Comparison of ENCODE assay signal across 8 mouse cellular contexts in genomic region chr13:63564626-63565319, GRCm38 (mm10). TPM values are rescaled to one million over a fixed set of nuclear protein-coding genes. Genes with fewer than 3 reads are reported as not detected.
A peak's percentile ranks its signal among the peaks of the same experiment; 100 is the strongest.
DNase-seq lines count a peak whose midpoint lies in the region; ATAC-seq and TF ChIP-seq lines count a peak whose summit lies in the region.

No protein-coding gene starts in this region.

- peak; percentile 29 to 52 for DNase-seq in left cerebral cortex, adult 18-20 months (ENCODE audit: low spot score in 2 of 2)
- DNase-seq in left cerebral cortex, adult 11 months (ENCODE audit: low spot score): no peak
- peak; percentile 60 for DNase-seq in gastrocnemius, postnatal 14 days
- DNase-seq in spleen, postnatal 4 days (ENCODE audit: low spot score in 2 of 2): peak; percentile 46 to 81

- H3K4me1 ChIP-seq in cortical plate, adult 2 months (ENCODE audit: control insufficient read depth, insufficient read depth, low read length): no peaks in the 10 kb centered on the region; the same call in 1 of the 2 replicates
- peaks cover 20% of the 10 kb centered on the region; the same call in 1 of the 2 replicates for H3K4me1 ChIP-seq in limb, embryonic 15.5 days
- H3K4me1 ChIP-seq in midbrain, embryonic 16.5 days (ENCODE audit: control insufficient read depth, insufficient read depth, low read length): peaks cover 36% of the 10 kb centered on the region

- TF ChIP-seq CTCF in cortical plate, adult 2 months (IDR thresholded peaks at IDR 0.05; ENCODE audit: extremely low read depth, insufficient read depth, low read length): no peak

- H3K4me3 ChIP-seq in cortical plate, adult 2 months (ENCODE audit: insufficient read depth, low read length): peak overlapping the region; percentile 80
- peak overlapping the region; percentile 84 for H3K4me3 ChIP-seq in limb, embryonic 15.5 days
- H3K4me3 ChIP-seq in midbrain, embryonic 16.5 days (ENCODE audit: low read depth, low read length): peak overlapping the region; percentile 90

- H3K27me3 ChIP-seq in limb, embryonic 15.5 days: peaks cover 8% of the 10 kb centered on the region; the same call in 1 of the 2 replicates
- peaks cover 6% of the 10 kb centered on the region; the same call in 1 of the 2 replicates for H3K27me3 ChIP-seq in midbrain, embryonic 16.5 days (ENCODE audit: control insufficient read depth, insufficient read depth, low read depth, low read length)

- peak overlapping the region; percentile 83 for H3K9ac ChIP-seq in limb, embryonic 15.5 days
- H3K9ac ChIP-seq in midbrain, embryonic 16.5 days (ENCODE audit: low read depth, low read length): peak overlapping the region; percentile 91

- 0 out of 2 replicates have a peak, but pooled peaks have one; percentile 34 for TF ChIP-seq POLR2A in cortical plate, adult 2 months (IDR thresholded peaks at IDR 0.05; ENCODE audit: extremely low read depth, insufficient read depth, low read length)

- peak overlapping the region; percentile 99 for H3K27ac ChIP-seq in cortical plate, adult 2 months (ENCODE audit: insufficient read depth, low read length)
- peak overlapping the region; percentile 99 for H3K27ac ChIP-seq in limb, embryonic 15.5 days
- H3K27ac ChIP-seq in midbrain, embryonic 16.5 days (ENCODE audit: low read length): peak overlapping the region; percentile 96

- WGBS in limb, embryonic 15.5 days: under 1% methylated on average over 35 of the region's 36 CpGs
- under 1% methylated on average over 36 of the region's 36 CpGs for WGBS in midbrain, embryonic 16.5 days

- H3K9me3 ChIP-seq in limb, embryonic 15.5 days: no peaks in the 10 kb centered on the region
- no peaks in the 10 kb centered on the region for H3K9me3 ChIP-seq in midbrain, embryonic 16.5 days (replicated peaks; ENCODE audit: control insufficient read depth, low read length, poor library complexity, severe bottlenecking)

- peak; percentile 29 for ATAC-seq in inflammation-experienced regulatory T-cells, adult 6 months
- no peak for ATAC-seq in limb, embryonic 15.5 days (ENCODE audit: insufficient number of reproducible peaks, low FRiP score, low TSS enrichment, low read depth)
- no peak for ATAC-seq in midbrain, embryonic 16.5 days

- H3K4me2 ChIP-seq in limb, embryonic 15.5 days: peak overlapping the region; percentile 94
- peak overlapping the region; percentile 99 for H3K4me2 ChIP-seq in midbrain, embryonic 16.5 days (ENCODE audit: low read length)

- H3K36me3 ChIP-seq in limb, embryonic 15.5 days: no peaks in the 10 kb centered on the region
- H3K36me3 ChIP-seq in midbrain, embryonic 16.5 days (ENCODE audit: control insufficient read depth, insufficient read depth, low read length): no peaks in the 10 kb centered on the region

- intact Hi-C loops in gastrocnemius, postnatal 14 days (cut with DNase I; ENCODE audit: low total_unique reads): no loop called here

RNA-seq across cellular contexts. Expression of gene Ptch1, which starts 8.6 kb away (rescaled TPM):
- 10 to 100 TPM; 49.4 to 55.7 TPM for total RNA-seq in left cerebral cortex, adult 18-20 months (2021)
- 20.2 and 22.3 TPM in 2 replicates for polyA plus RNA-seq in cortical plate, adult 2 months (2012; rRNA removed)
- total RNA-seq in gastrocnemius, postnatal 14 days (2021): 10 to 100 TPM; 10.3 to 15.2 TPM
- 10 to 100 TPM in 2 of 3 experiments, 1 to 10 TPM in 1; 9.5 to 13.2 (median 12.1) TPM for polyA plus RNA-seq in inflammation-experienced regulatory T-cells, adult 6 months (2017; shearing (Covaris generic))
- 17.4 and 19.5 TPM in 2 replicates for polyA plus RNA-seq in limb, embryonic 15.5 days (2015; fragmentation: Nextera tagmentation; extraction: Ambion mirVana)
- polyA plus RNA-seq in midbrain, embryonic 16.5 days (2015; fragmentation: Nextera tagmentation; extraction: Ambion mirVana): 14.3 and 15.0 TPM in 2 replicates
